In genomic region chr11:83289036-83289435, GRCm38 (mm10) we compare ENCODE assay signal across 1 mouse cellular context.
A peak's percentile ranks its signal among the peaks of the same experiment; 100 is the strongest.
TF ChIP-seq lines count a peak whose summit lies in the region.

No protein-coding gene starts in this region.

TF ChIP-seq in CH12.LX, 34 proteins besides CTCF, POLR2A, EP300 and RAD21 (continued from another document):
- TF ChIP-seq TCF12 (IDR thresholded peaks at IDR 0.05; ENCODE audit: low read depth, low read length): peak; percentile 19; the same call in 1 of the 2 replicates
- TF ChIP-seq MAX (IDR thresholded peaks at IDR 0.05; ENCODE audit: low read length): peak; percentile 49; the same call in 1 of the 2 replicates
- 0 out of 2 replicates have a peak, but pooled peaks have one; percentile 55 for TF ChIP-seq TBP (conservative IDR thresholded peaks at IDR 0.05; ENCODE audit: low read depth, low read length)
- no peak for TF ChIP-seq RCOR1 (conservative IDR thresholded peaks at IDR 0.05; ENCODE audit: low read depth, low read length)
- TF ChIP-seq CHD1 (IDR thresholded peaks at IDR 0.05; ENCODE audit: low read depth, low read length): peak; percentile 52; the same call in 1 of the 2 replicates
- no peak for TF ChIP-seq ZC3H11A (IDR thresholded peaks at IDR 0.05; ENCODE audit: low read depth, low read length)
TF ChIP-seq in CH12.LX: peak in this region for 7.
